Mouse (Mus musculus): Measurements from ENCODE around the gene Ssh3.
A peak's percentile ranks its signal among the peaks of the same experiment; 100 is the strongest.
"Not testable (repeated sequence)": the region's sequence is repeated elsewhere in the genome, so short reads cannot be mapped to it uniquely, and the experiment has no call there.

Gene Ssh3

GRCm38 (mm10) chr19:4295391-4295790 lies 26.4 kb upstream of the Ssh3 start:
- DNase-seq: no peak

- peak; percentile 77 for DNase-seq
Measured at GRCm38 (mm10) chr19:4294381-4295097, 25.6 kb upstream of the Ssh3 start.

- no peak for DNase-seq
Measured at GRCm38 (mm10) chr19:4291161-4291560, 22.2 kb upstream of the Ssh3 start.

GRCm38 (mm10) chr19:4290749-4291148 lies 21.8 kb upstream of the Ssh3 start:
- DNase-seq: no peak

- DNase-seq: no peak
Measured at GRCm38 (mm10) chr19:4283653-4284052, 14.7 kb upstream of the Ssh3 start.

GRCm38 (mm10) chr19:4282898-4283553 lies 14.0 kb upstream of the Ssh3 start, which contains the start of gene Ankrd13d:
TSS of gene Ankrd13d (minus strand) at chr19:4283137.
- DNase-seq: peak; percentile 92

GRCm38 (mm10) chr19:4280425-4280824 lies 11.4 kb upstream of the Ssh3 start:
- no peak for DNase-seq

GRCm38 (mm10) chr19:4279487-4279886 lies 10.5 kb upstream of the Ssh3 start:
- no peak for DNase-seq

GRCm38 (mm10) chr19:4270972-4271371 lies 2.0 kb upstream of the Ssh3 start:
- no peak for DNase-seq

GRCm38 (mm10) chr19:4270187-4270586 lies 1.2 kb upstream of the Ssh3 start:
- no peak for DNase-seq

- no peak for DNase-seq
Measured at GRCm38 (mm10) chr19:4265956-4266355, 3.0 kb downstream of the Ssh3 start.

- no peak for DNase-seq
Measured at GRCm38 (mm10) chr19:4264171-4264780, 4.7 kb downstream of the Ssh3 start.

- no peak for DNase-seq
Measured at GRCm38 (mm10) chr19:4263702-4264101, 5.3 kb downstream of the Ssh3 start.

- DNase-seq: no peak
Measured at GRCm38 (mm10) chr19:4262756-4263155, 6.2 kb downstream of the Ssh3 start.

GRCm38 (mm10) chr19:4261038-4261698 lies 7.8 kb downstream of the Ssh3 start:
- DNase-seq: no peak

- DNase-seq: no peak
Measured at GRCm38 (mm10) chr19:4257897-4258252, 11.1 kb downstream of the Ssh3 start.

GRCm38 (mm10) chr19:4257216-4257896 lies 11.6 kb downstream of the Ssh3 start:
- peak; percentile 96 for DNase-seq

- no peak for DNase-seq
Measured at GRCm38 (mm10) chr19:4255583-4256162, 13.3 kb downstream of the Ssh3 start.

- no peak for DNase-seq
Measured at GRCm38 (mm10) chr19:4254230-4254629, 14.8 kb downstream of the Ssh3 start.

- DNase-seq: not testable (repeated sequence)
Measured at GRCm38 (mm10) chr19:4248683-4249082, 20.3 kb downstream of the Ssh3 start.

- no peak for DNase-seq
Measured at GRCm38 (mm10) chr19:4247010-4247409, 22.0 kb downstream of the Ssh3 start.

GRCm38 (mm10) chr19:4244775-4245174 lies 24.2 kb downstream of the Ssh3 start:
- no peak for DNase-seq

GRCm38 (mm10) chr19:4242416-4242815 lies 26.6 kb downstream of the Ssh3 start:
- no peak for DNase-seq
